Mouse (Mus musculus): ENCODE measurements around the gene Cgn. TPM values are rescaled to one million over a fixed set of nuclear protein-coding genes. Genes with fewer than 3 reads are reported as not detected.
"Not testable (repeated sequence)": the region's sequence is repeated elsewhere in the genome, so short reads cannot be mapped to it uniquely, and the experiment has no call there.

Gene Cgn
- polyA plus RNA-seq, 1 experiment = 0.05 TPM

- H3K79me3 ChIP-seq (ENCODE audit: low read depth) = no peaks in the 10 kb centered on the region
Observed at GRCm38 (mm10) chr3:94783462-94783931, 2.8 kb downstream of the Cgn start.

GRCm38 (mm10) chr3:94782936-94783335 lies 3.4 kb downstream of the Cgn start:
- Histone ChIP-seq H3K79me3 (ENCODE audit: low read depth) (no peaks in the 10 kb centered on the region), H3K4me3 (ENCODE audit: insufficient read depth, poor library complexity, severe bottlenecking) (no peak overlapping the region), H3K36me3 (ENCODE audit: control insufficient read depth, insufficient read depth) (no peaks in the 10 kb centered on the region), H3K79me2 (ENCODE audit: control insufficient read depth, insufficient read depth) (no peaks in the 10 kb centered on the region), H3ac (ENCODE audit: control insufficient read depth, insufficient read length, low read depth) (no peak overlapping the region), H3K27me3 (ENCODE audit: control insufficient read depth, insufficient read depth, insufficient read length) (peaks cover 10% of the 10 kb centered on the region)
- no peak for TF ChIP-seq FOSL1 (IDR thresholded peaks at IDR 0.05; ENCODE audit: insufficient read depth, low read length, poor library complexity, severe bottlenecking)
- no peak for TF ChIP-seq CEBPB (IDR thresholded peaks at IDR 0.05; ENCODE audit: low read depth)

More at GRCm38 (mm10) chr3:94783462-94783931, 2.8 kb downstream of the Cgn start:
- H3ac ChIP-seq (ENCODE audit: control insufficient read depth, insufficient read length, low read depth) = no peak overlapping the region
- no peak overlapping the region for H3K4me3 ChIP-seq (ENCODE audit: insufficient read depth, poor library complexity, severe bottlenecking)
- H3K36me3 ChIP-seq (ENCODE audit: control insufficient read depth, insufficient read depth) = no peaks in the 10 kb centered on the region
- no peak for TF ChIP-seq FOSL1 (IDR thresholded peaks at IDR 0.05; ENCODE audit: insufficient read depth, low read length, poor library complexity, severe bottlenecking)
- TF ChIP-seq MYOG (IDR thresholded peaks at IDR 0.05; ENCODE audit: control insufficient read depth, extremely low read depth, insufficient read length) = no peak
- TF ChIP-seq MYOD1 (IDR thresholded peaks at IDR 0.05; ENCODE audit: control insufficient read depth, insufficient read length, low read depth) = no peak
- no peak for TF ChIP-seq MAX (IDR thresholded peaks at IDR 0.05)
- no peak for TF ChIP-seq CTCF (IDR thresholded peaks at IDR 0.05; ENCODE audit: control insufficient read depth, insufficient read depth, insufficient read length)
- H3K79me2 ChIP-seq (ENCODE audit: control insufficient read depth, insufficient read depth) = no peaks in the 10 kb centered on the region
- peaks cover 6% of the 10 kb centered on the region for H3K27me3 ChIP-seq (ENCODE audit: control insufficient read depth, insufficient read depth, insufficient read length)

GRCm38 (mm10) chr3:94781356-94781755 lies 4.9 kb downstream of the Cgn start:
- TF ChIP-seq MYOG (IDR thresholded peaks at IDR 0.05; ENCODE audit: control insufficient read depth, extremely low read depth, insufficient read length) = no peak
- TF ChIP-seq MAX (IDR thresholded peaks at IDR 0.05) = no peak
- TF ChIP-seq CEBPB (IDR thresholded peaks at IDR 0.05; ENCODE audit: low read depth) = no peak
- TF ChIP-seq FOSL1 (IDR thresholded peaks at IDR 0.05; ENCODE audit: insufficient read depth, low read length, poor library complexity, severe bottlenecking) = no peak
- no peak for TF ChIP-seq USF1 (IDR thresholded peaks at IDR 0.05; ENCODE audit: low read depth)
- no peak for TF ChIP-seq CTCF (IDR thresholded peaks at IDR 0.05; ENCODE audit: control insufficient read depth, insufficient read depth, insufficient read length)
- no peaks in the 10 kb centered on the region for H3K36me3 ChIP-seq (ENCODE audit: control insufficient read depth, insufficient read depth)
- peaks cover 14% of the 10 kb centered on the region for H3K27me3 ChIP-seq (ENCODE audit: control insufficient read depth, insufficient read depth, insufficient read length)
- H3K79me2 ChIP-seq (ENCODE audit: control insufficient read depth, insufficient read depth) = no peaks in the 10 kb centered on the region
- no peak overlapping the region for H3ac ChIP-seq (ENCODE audit: control insufficient read depth, insufficient read length, low read depth)
- no peaks in the 10 kb centered on the region for H3K79me3 ChIP-seq (ENCODE audit: low read depth)
- H3K4me3 ChIP-seq (ENCODE audit: insufficient read depth, poor library complexity, severe bottlenecking) = no peak overlapping the region

- Histone ChIP-seq H3K79me3 (ENCODE audit: low read depth) (no peaks in the 10 kb centered on the region), H3ac (ENCODE audit: control insufficient read depth, insufficient read length, low read depth) (no peak overlapping the region), H3K27me3 (ENCODE audit: control insufficient read depth, insufficient read depth, insufficient read length) (peaks cover 26% of the 10 kb centered on the region), H3K4me3 (ENCODE audit: insufficient read depth, poor library complexity, severe bottlenecking) (no peak overlapping the region), H3K36me3 (ENCODE audit: control insufficient read depth, insufficient read depth) (no peaks in the 10 kb centered on the region), H3K79me2 (ENCODE audit: control insufficient read depth, insufficient read depth) (no peaks in the 10 kb centered on the region)
- TF ChIP-seq MYOD1 (IDR thresholded peaks at IDR 0.05; ENCODE audit: control insufficient read depth, insufficient read length, low read depth) = no peak
- TF ChIP-seq USF1 (IDR thresholded peaks at IDR 0.05; ENCODE audit: low read depth) = peak; percentile 23
- no peak for TF ChIP-seq MAX (IDR thresholded peaks at IDR 0.05)
Observed at GRCm38 (mm10) chr3:94775886-94776285, 10.4 kb downstream of the Cgn start.

GRCm38 (mm10) chr3:94774039-94774438 lies 12.3 kb downstream of the Cgn start:
- Histone ChIP-seq H3K79me2 (ENCODE audit: control insufficient read depth, insufficient read depth) (no peaks in the 10 kb centered on the region), H3K36me3 (ENCODE audit: control insufficient read depth, insufficient read depth) (no peaks in the 10 kb centered on the region), H3K27me3 (ENCODE audit: control insufficient read depth, insufficient read depth, insufficient read length) (peaks cover 32% of the 10 kb centered on the region), H3ac (ENCODE audit: control insufficient read depth, insufficient read length, low read depth) (no peak overlapping the region), H3K79me3 (ENCODE audit: low read depth) (no peaks in the 10 kb centered on the region), H3K4me3 (ENCODE audit: insufficient read depth, poor library complexity, severe bottlenecking) (no peak overlapping the region)
- TF ChIP-seq USF1 (IDR thresholded peaks at IDR 0.05; ENCODE audit: low read depth) (no peak), MYOG (IDR thresholded peaks at IDR 0.05; ENCODE audit: control insufficient read depth, extremely low read depth, insufficient read length) (no peak), CEBPB (IDR thresholded peaks at IDR 0.05; ENCODE audit: low read depth) (no peak), FOSL1 (IDR thresholded peaks at IDR 0.05; ENCODE audit: insufficient read depth, low read length, poor library complexity, severe bottlenecking) (no peak), MAX (IDR thresholded peaks at IDR 0.05) (no peak), MYOD1 (IDR thresholded peaks at IDR 0.05; ENCODE audit: control insufficient read depth, insufficient read length, low read depth) (no peak), CTCF (IDR thresholded peaks at IDR 0.05; ENCODE audit: control insufficient read depth, insufficient read depth, insufficient read length) (no peak)

- not testable (repeated sequence) for H3ac ChIP-seq (ENCODE audit: control insufficient read depth, insufficient read length, low read depth); H3K36me3 ChIP-seq (ENCODE audit: control insufficient read depth, insufficient read depth); H3K79me2 ChIP-seq (ENCODE audit: control insufficient read depth, insufficient read depth); H3K4me3 ChIP-seq (ENCODE audit: insufficient read depth, poor library complexity, severe bottlenecking); H3K27me3 ChIP-seq (ENCODE audit: control insufficient read depth, insufficient read depth, insufficient read length); H3K79me3 ChIP-seq (ENCODE audit: low read depth)
Observed at GRCm38 (mm10) chr3:94765456-94765855, 20.8 kb downstream of the Cgn start.

- not testable (repeated sequence) for H3ac ChIP-seq (ENCODE audit: control insufficient read depth, insufficient read length, low read depth); H3K27me3 ChIP-seq (ENCODE audit: control insufficient read depth, insufficient read depth, insufficient read length); H3K4me3 ChIP-seq (ENCODE audit: insufficient read depth, poor library complexity, severe bottlenecking); H3K36me3 ChIP-seq (ENCODE audit: control insufficient read depth, insufficient read depth); H3K79me3 ChIP-seq (ENCODE audit: low read depth); H3K79me2 ChIP-seq (ENCODE audit: control insufficient read depth, insufficient read depth)
Observed at GRCm38 (mm10) chr3:94764545-94765292, 21.6 kb downstream of the Cgn start.

GRCm38 (mm10) chr3:94758427-94758826 lies 27.9 kb downstream of the Cgn start:
- not testable (repeated sequence) for H3K79me3 ChIP-seq (ENCODE audit: low read depth); H3ac ChIP-seq (ENCODE audit: control insufficient read depth, insufficient read length, low read depth); H3K4me3 ChIP-seq (ENCODE audit: insufficient read depth, poor library complexity, severe bottlenecking); H3K27me3 ChIP-seq (ENCODE audit: control insufficient read depth, insufficient read depth, insufficient read length); H3K36me3 ChIP-seq (ENCODE audit: control insufficient read depth, insufficient read depth); H3K79me2 ChIP-seq (ENCODE audit: control insufficient read depth, insufficient read depth)

GRCm38 (mm10) chr3:94758056-94758409 lies 28.3 kb downstream of the Cgn start:
- not testable (repeated sequence) for H3K4me3 ChIP-seq (ENCODE audit: insufficient read depth, poor library complexity, severe bottlenecking); H3K79me2 ChIP-seq (ENCODE audit: control insufficient read depth, insufficient read depth); H3ac ChIP-seq (ENCODE audit: control insufficient read depth, insufficient read length, low read depth); H3K27me3 ChIP-seq (ENCODE audit: control insufficient read depth, insufficient read depth, insufficient read length); H3K36me3 ChIP-seq (ENCODE audit: control insufficient read depth, insufficient read depth); H3K79me3 ChIP-seq (ENCODE audit: low read depth)

Data from C2C12 (cell line).